Mouse (Mus musculus) embryonic fibroblast, embryonic 13.5 days (primary cell): ENCODE results near the gene Ip6k1. TPM values are rescaled to one million over a fixed set of nuclear protein-coding genes. Genes with fewer than 3 reads are reported as not detected.
A peak's percentile ranks its signal among the peaks of the same experiment; 100 is the strongest.

Experiments used
- H3K27ac ChIP-seq: 2 replicates; pipeline ENCODE4 v1.5.1; 2012; ENCODE audit warnings: low read length, control low read depth, inconsistent platforms; ENCODE audit not compliant: insufficient read depth
- H3K4me1 ChIP-seq: 2 replicates; pipeline ENCODE4 v1.6.1; 2011; ENCODE audit warnings: low read length; ENCODE audit not compliant: control insufficient read depth, insufficient read depth
- H3K4me3 ChIP-seq: 2 replicates; pipeline ENCODE4 v1.5.1; 2011; ENCODE audit warnings: mild to moderate bottlenecking, control low read depth, low read length; ENCODE audit not compliant: insufficient read depth
- CTCF ChIP-seq: IDR thresholded peaks from 2 replicates; pipeline ENCODE4 v1.5.1; 2011; ENCODE audit warnings: mild to moderate bottlenecking, control low read depth, low read length, moderate library complexity, borderline replicate concordance; ENCODE audit not compliant: insufficient read depth
- POLR2A ChIP-seq: IDR thresholded peaks from 2 replicates; pipeline ENCODE4 v1.6.1; 2011; ENCODE audit warnings: low read depth, mild to moderate bottlenecking, control low read depth, low read length, moderate library complexity
- polyA plus RNA-seq: library from polyadenylated mRNA; stranded (reverse); fragments of >200 nt; gene quantifications from 2 replicates; pipeline ENCODE4 v1.2.4, GENCODE M21; 2011; ENCODE audit warnings: low read depth; ENCODE audit not compliant: missing spikeins, insufficient read length

Ip6k1 gene
- polyA plus RNA-seq, 1 experiment = 57.9 TPM

DNA sequence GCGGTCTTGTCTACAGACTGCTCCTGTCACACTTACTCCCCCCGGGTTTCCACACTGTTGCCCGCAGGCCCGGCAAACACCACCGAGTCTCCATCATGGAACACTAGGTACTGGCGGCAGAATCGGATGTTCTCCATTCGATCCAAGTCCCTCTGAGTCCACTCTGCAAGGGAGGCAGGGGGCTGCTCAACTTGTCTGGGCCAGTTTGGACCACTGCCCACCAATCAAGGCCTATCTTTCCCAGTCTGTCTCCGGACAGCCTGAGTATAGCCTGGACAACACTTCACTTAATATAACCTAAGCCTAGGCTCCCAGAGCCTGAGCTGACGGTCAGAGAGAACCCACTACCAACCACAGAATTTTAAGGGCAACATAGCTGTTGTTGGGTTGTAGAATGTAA is 91.3 kb downstream of the Ip6k1 start:
- H3K4me1 ChIP-seq = no peaks in the 10 kb centered on the region
- TF ChIP-seq CTCF (no peak), POLR2A (no peak)
- H3K27ac ChIP-seq = no peak overlapping the region
- peak overlapping the region; percentile 81 for H3K4me3 ChIP-seq

GRCm38 (mm10) chr9:108094184-108094941 is 92.1 kb downstream of the Ip6k1 start, which contains the start of gene Apeh:
Gene Apeh (minus strand): TSS chr9:108094606.
- H3K4me1 ChIP-seq = no peaks in the 10 kb centered on the region
- H3K4me3 ChIP-seq = peak within 1 kb of the TSS; percentile 81
- peak within 1 kb of the TSS; percentile 51; the same call in 1 of the 2 replicates for H3K27ac ChIP-seq
- peak; percentile 60 for TF ChIP-seq POLR2A
- no peak for TF ChIP-seq CTCF

- H3K27ac ChIP-seq = no peak overlapping the region
- TF ChIP-seq CTCF (no peak), POLR2A (no peak; the same call in 1 of the 2 replicates)
- H3K4me3 ChIP-seq = peak overlapping the region; percentile 81
- H3K4me1 ChIP-seq = no peaks in the 10 kb centered on the region
Observed at GRCm38 (mm10) chr9:108094998-108095411, 92.7 kb downstream of the Ip6k1 start.

GRCm38 (mm10) chr9:108095518-108095917 is 93.2 kb downstream of the Ip6k1 start:
- TF ChIP-seq POLR2A = no peak
- peak; percentile 65; the same call in 1 of the 2 replicates for TF ChIP-seq CTCF
- no peaks in the 10 kb centered on the region for H3K4me1 ChIP-seq
- no peak overlapping the region for H3K27ac ChIP-seq
- H3K4me3 ChIP-seq = peak overlapping the region; percentile 81

- Histone ChIP-seq H3K4me3 (no peak overlapping the region), H3K27ac (no peak overlapping the region)
- no peak for TF ChIP-seq POLR2A
- TF ChIP-seq CTCF = no peak
Observed at GRCm38 (mm10) chr9:108095949-108096712, 93.8 kb downstream of the Ip6k1 start.

More at GRCm38 (mm10) chr9:108095949-108096712, 93.8 kb downstream of the Ip6k1 start:
- no peaks in the 10 kb centered on the region for H3K4me1 ChIP-seq

Other genes starting within 250 kb of the Ip6k1 start
- gene Rbm5, start 231.5 kb upstream of the Ip6k1 start, polyA plus RNA-seq = 199 and 248 TPM in 2 replicates
- 83.3 and 87.1 TPM in 2 replicates for gene Rbm6, start 129.3 kb upstream of the Ip6k1 start, polyA plus RNA-seq
- gene Mon1a, start 114.3 kb upstream of the Ip6k1 start, polyA plus RNA-seq = 6.4 and 8.7 TPM in 2 replicates
- 0.61 and 1.6 TPM in 2 replicates for gene Mst1r, start 95.6 kb upstream of the Ip6k1 start, polyA plus RNA-seq
- not detected in 2 replicates for gene Actl11, start 74.0 kb upstream of the Ip6k1 start, polyA plus RNA-seq
- not detected in 2 replicates for gene Camkv, start 66.8 kb upstream of the Ip6k1 start, polyA plus RNA-seq
- 11.1 and 13.5 TPM in 2 replicates for gene Traip, start 52.4 kb upstream of the Ip6k1 start, polyA plus RNA-seq
- gene Uba7, start 27.0 kb upstream of the Ip6k1 start, polyA plus RNA-seq = 18.8 and 27.3 TPM in 2 replicates
- 0.75 and 1.2 TPM in 2 replicates for gene Gm20661, start 19.4 kb upstream of the Ip6k1 start, polyA plus RNA-seq
- 15.0 and 21.0 TPM in 2 replicates for gene Inka1, start 16.6 kb upstream of the Ip6k1 start, polyA plus RNA-seq
- 2.1 and 4.0 TPM in 2 replicates for gene Cdhr4, start 10.0 kb upstream of the Ip6k1 start, polyA plus RNA-seq
- not detected in 2 replicates for gene Gm20662, start 6.2 kb upstream of the Ip6k1 start, polyA plus RNA-seq
- 32.3 and 33.5 TPM in 2 replicates for gene Gmppb, start 46.7 kb downstream of the Ip6k1 start, polyA plus RNA-seq
- 3.0 and 3.4 TPM in 2 replicates for gene Amigo3, start 50.7 kb downstream of the Ip6k1 start, polyA plus RNA-seq
- not detected in 2 replicates for gene Mst1, start 77.9 kb downstream of the Ip6k1 start, polyA plus RNA-seq
- 26.4 and 31.4 TPM in 2 replicates for gene Rnf123, start 80.8 kb downstream of the Ip6k1 start, polyA plus RNA-seq
- gene Apeh, start 92.1 kb downstream of the Ip6k1 start, polyA plus RNA-seq = 53.4 and 63.9 TPM in 2 replicates
- 0.08 and 0.25 TPM in 2 replicates for gene Bsn, start 187.9 kb downstream of the Ip6k1 start, polyA plus RNA-seq